Mouse (Mus musculus) E14TG2a.4 (cell line): ENCODE measurements around the gene Hus1.

Experiments used
- CTCF ChIP-seq: conservative IDR thresholded peaks from 2 replicates; pipeline ENCODE4 v1.5.1; 2014; ENCODE audit warnings: low read length
- POU5F1 ChIP-seq: IDR thresholded peaks from 2 replicates; pipeline ENCODE4 v1.6.1; 2014; ENCODE audit warnings: low read length, borderline replicate concordance

GRCm38 (mm10) chr11:9047044-9047443 lies 36.1 kb upstream of the Hus1 start:
- no peak for TF ChIP-seq CTCF
- TF ChIP-seq POU5F1 = no peak
